Mouse (Mus musculus): ENCODE data around the gene Ctnna3. TPM values are rescaled to one million over a fixed set of nuclear protein-coding genes. Genes with fewer than 3 reads are reported as not detected.

Gene Ctnna3
- total and polyA plus RNA-seq, 2 experiments from 2014 or later: 18.6 to 62.6 TPM

DNA sequence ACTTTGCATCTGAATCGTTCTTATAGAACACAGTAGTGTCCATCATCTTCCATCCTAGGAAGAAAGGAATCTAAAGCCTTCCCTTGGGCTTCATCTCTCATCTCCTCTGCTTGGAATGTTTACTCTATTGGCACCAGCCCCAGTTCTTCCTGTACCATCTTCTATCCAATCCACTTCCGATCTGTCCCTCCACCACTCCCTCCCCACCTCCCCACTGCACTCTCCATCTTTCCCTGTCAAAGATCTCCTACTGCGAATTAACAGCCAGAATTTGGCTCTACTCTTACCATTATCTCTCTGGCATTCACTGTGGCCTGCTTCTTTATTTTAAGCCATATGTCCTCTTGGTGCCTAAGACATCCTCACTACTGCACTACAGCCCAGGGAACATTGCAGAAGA lies 688.9 kb downstream of the Ctnna3 start:
- Histone ChIP-seq H3K4me1 (ENCODE audit: control insufficient read depth, insufficient read depth) (no peaks in the 10 kb centered on the region), H3K36me3 (replicated peaks; ENCODE audit: control insufficient read depth, insufficient read depth, low read length) (no peaks in the 10 kb centered on the region), H3K4me2 (ENCODE audit: low read depth, low read length) (no peak overlapping the region), H3K9ac (replicated peaks; ENCODE audit: low read depth, low read length) (no peak overlapping the region), H3K27ac (ENCODE audit: low read depth) (no peak overlapping the region), H3K9me3 (replicated peaks; ENCODE audit: control insufficient read depth, low read length) (no peaks in the 10 kb centered on the region), H3K4me3 (ENCODE audit: low read depth, low read length) (no peak overlapping the region), H3K27me3 (ENCODE audit: control insufficient read depth, insufficient read depth, low read length) (no peaks in the 10 kb centered on the region)
- no peak for TF ChIP-seq EP300 (IDR thresholded peaks at IDR 0.05; ENCODE audit: low read depth)
- no peak for TF ChIP-seq CTCF (IDR thresholded peaks at IDR 0.05; ENCODE audit: low read depth)
- WGBS: 72% methylated on average over 3 of the region's 3 CpGs
- no peak for ATAC-seq (ENCODE audit: insufficient read depth, low read depth)
- no peak for DNase-seq (ENCODE audit: low spot score)

DNA sequence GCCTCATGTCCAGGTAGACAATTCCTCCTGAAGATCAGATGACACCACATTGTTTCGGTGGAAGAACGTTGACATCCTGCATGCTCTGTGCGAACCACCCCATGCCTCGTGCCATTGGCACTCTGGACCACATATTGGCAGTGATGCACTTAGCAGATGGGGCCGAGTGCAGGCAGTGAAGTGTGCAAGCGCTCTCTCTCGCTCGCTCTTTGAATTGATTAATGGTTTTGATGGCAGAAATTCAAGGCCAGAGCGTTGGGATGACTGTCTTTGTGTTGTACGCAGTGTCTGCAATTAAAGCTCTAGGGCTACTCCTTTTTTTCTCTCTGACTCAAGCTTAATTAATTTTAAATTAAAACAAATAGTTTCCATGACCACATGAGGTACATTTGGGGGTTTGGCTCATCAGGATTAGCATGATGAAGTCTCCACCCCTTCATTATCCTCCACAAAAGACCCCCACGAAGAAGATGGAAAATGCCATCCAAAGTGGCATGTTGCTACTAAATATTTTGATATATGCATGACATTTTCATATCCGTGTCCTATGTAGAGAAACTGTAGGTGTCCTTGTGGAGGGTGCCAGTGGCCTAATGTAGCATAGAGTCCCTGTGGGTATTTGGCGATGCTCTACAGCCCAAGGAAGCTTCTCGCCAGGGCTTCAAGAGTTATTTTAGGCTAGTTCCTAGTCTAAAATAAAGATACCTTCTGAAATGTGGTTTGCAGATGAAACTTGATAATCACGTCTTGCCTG lies 700.7 kb downstream of the Ctnna3 start:
- H3K9ac ChIP-seq (replicated peaks; ENCODE audit: low read depth, low read length): no peak overlapping the region
- DNase-seq (ENCODE audit: low spot score) (no peak), ATAC-seq (ENCODE audit: insufficient read depth, low read depth) (no peak)
- WGBS: 86% methylated on average over 15 of the region's 15 CpGs
- TF ChIP-seq CTCF (IDR thresholded peaks at IDR 0.05; ENCODE audit: low read depth) (no peak), EP300 (IDR thresholded peaks at IDR 0.05; ENCODE audit: low read depth) (no peak)
- H3K27me3 ChIP-seq (ENCODE audit: control insufficient read depth, insufficient read depth, low read length): no peaks in the 10 kb centered on the region
- no peaks in the 10 kb centered on the region for H3K4me1 ChIP-seq (ENCODE audit: control insufficient read depth, insufficient read depth)
- H3K36me3 ChIP-seq (replicated peaks; ENCODE audit: control insufficient read depth, insufficient read depth, low read length): no peaks in the 10 kb centered on the region
- no peak overlapping the region for H3K4me2 ChIP-seq (ENCODE audit: low read depth, low read length)
- H3K27ac ChIP-seq (ENCODE audit: low read depth): no peak overlapping the region
- no peak overlapping the region for H3K4me3 ChIP-seq (ENCODE audit: low read depth, low read length)
- H3K9me3 ChIP-seq (replicated peaks; ENCODE audit: control insufficient read depth, low read length): no peaks in the 10 kb centered on the region

DNA sequence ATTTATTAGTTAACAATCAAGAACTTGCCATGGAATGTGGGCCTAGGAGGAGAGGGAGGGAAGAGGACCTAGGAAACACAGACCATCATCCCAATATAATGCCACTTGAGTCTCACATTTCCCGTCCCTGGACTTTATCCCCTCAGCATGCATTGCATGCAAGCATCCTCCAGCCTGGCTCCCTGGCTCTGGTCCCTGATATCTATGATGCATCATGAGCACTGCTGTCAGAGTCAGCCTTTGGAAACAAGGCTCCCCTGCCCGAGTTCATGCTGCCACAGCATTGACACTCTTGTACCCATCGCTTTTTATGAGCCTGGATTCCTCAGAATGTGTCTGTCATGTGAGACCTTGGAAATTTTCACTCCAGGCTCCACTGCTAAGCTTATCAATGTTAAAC lies 703.6 kb downstream of the Ctnna3 start:
- WGBS: 59% methylated on average over 3 of the region's 3 CpGs
- Histone ChIP-seq H3K27me3 (ENCODE audit: control insufficient read depth, insufficient read depth, low read length) (no peaks in the 10 kb centered on the region), H3K4me2 (ENCODE audit: low read depth, low read length) (no peak overlapping the region), H3K9ac (replicated peaks; ENCODE audit: low read depth, low read length) (no peak overlapping the region), H3K4me1 (ENCODE audit: control insufficient read depth, insufficient read depth) (no peaks in the 10 kb centered on the region), H3K4me3 (ENCODE audit: low read depth, low read length) (no peak overlapping the region), H3K36me3 (replicated peaks; ENCODE audit: control insufficient read depth, insufficient read depth, low read length) (no peaks in the 10 kb centered on the region), H3K9me3 (replicated peaks; ENCODE audit: control insufficient read depth, low read length) (no peaks in the 10 kb centered on the region), H3K27ac (ENCODE audit: low read depth) (no peak overlapping the region)
- TF ChIP-seq CTCF (IDR thresholded peaks at IDR 0.05; ENCODE audit: low read depth) (no peak), EP300 (IDR thresholded peaks at IDR 0.05; ENCODE audit: low read depth) (no peak)
- no peak for ATAC-seq (ENCODE audit: insufficient read depth, low read depth)
- no peak for DNase-seq (ENCODE audit: low spot score)

DNA sequence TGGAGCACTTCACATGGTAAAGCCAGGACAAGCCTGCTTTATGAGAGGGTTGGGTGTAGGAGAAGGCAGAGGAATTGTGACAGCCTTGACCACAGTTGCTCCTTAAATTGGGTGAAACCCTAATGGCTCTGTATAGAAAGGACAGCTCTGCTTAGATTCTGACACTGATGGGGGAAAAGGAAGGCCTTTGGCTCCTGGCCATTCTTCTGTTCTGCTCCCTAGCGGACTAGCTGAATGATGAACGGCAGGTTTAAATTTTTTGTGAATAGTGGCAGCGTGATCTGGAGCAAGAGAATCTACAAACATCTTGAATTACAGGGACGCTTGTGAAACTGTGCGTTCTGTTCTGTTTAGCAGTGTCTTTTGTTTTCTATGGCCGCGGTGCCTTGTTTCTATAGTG lies 705.6 kb downstream of the Ctnna3 start:
- TF ChIP-seq EP300 (IDR thresholded peaks at IDR 0.05; ENCODE audit: low read depth) (no peak), CTCF (IDR thresholded peaks at IDR 0.05; ENCODE audit: low read depth) (no peak)

DNA sequence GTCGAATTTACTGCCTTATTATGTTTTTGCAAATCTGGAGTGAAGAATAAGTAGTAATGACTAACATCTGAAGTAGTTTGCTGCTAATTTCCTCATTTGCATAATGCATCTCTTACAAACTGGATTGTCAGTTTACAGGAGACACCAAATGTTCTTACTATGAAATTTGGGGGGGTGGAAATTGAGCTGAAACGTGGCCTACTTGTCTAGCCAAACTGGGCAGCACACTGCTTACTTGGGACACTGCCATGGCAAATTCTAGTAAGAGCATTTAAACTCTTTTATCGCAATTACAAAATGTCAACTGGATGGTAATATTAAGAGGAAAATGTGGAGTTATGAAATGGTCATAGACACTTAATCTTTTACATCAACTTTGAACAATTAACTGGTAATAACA lies 716.6 kb downstream of the Ctnna3 start:
- Histone ChIP-seq H3K36me3 (replicated peaks; ENCODE audit: control insufficient read depth, insufficient read depth, low read length) (no peaks in the 10 kb centered on the region), H3K9ac (replicated peaks; ENCODE audit: low read depth, low read length) (no peak overlapping the region), H3K27ac (ENCODE audit: low read depth) (no peak overlapping the region), H3K9me3 (replicated peaks; ENCODE audit: control insufficient read depth, low read length) (no peaks in the 10 kb centered on the region), H3K4me1 (ENCODE audit: control insufficient read depth, insufficient read depth) (no peaks in the 10 kb centered on the region), H3K4me3 (ENCODE audit: low read depth, low read length) (no peak overlapping the region), H3K4me2 (ENCODE audit: low read depth, low read length) (no peak overlapping the region), H3K27me3 (ENCODE audit: control insufficient read depth, insufficient read depth, low read length) (no peaks in the 10 kb centered on the region)
- no peak for DNase-seq (ENCODE audit: low spot score)
- WGBS: 75% methylated on average over 3 of the region's 3 CpGs
- no peak for ATAC-seq (ENCODE audit: insufficient read depth, low read depth)
- TF ChIP-seq CTCF (IDR thresholded peaks at IDR 0.05; ENCODE audit: low read depth) (no peak), EP300 (IDR thresholded peaks at IDR 0.05; ENCODE audit: low read depth) (no peak)

More for the DNA sequence above, 705.6 kb downstream of the Ctnna3 start:
- Histone ChIP-seq H3K27me3 (ENCODE audit: control insufficient read depth, insufficient read depth, low read length) (no peaks in the 10 kb centered on the region), H3K4me2 (ENCODE audit: low read depth, low read length) (no peak overlapping the region), H3K36me3 (replicated peaks; ENCODE audit: control insufficient read depth, insufficient read depth, low read length) (no peaks in the 10 kb centered on the region), H3K4me3 (ENCODE audit: low read depth, low read length) (no peak overlapping the region), H3K4me1 (ENCODE audit: control insufficient read depth, insufficient read depth) (no peaks in the 10 kb centered on the region), H3K9ac (replicated peaks; ENCODE audit: low read depth, low read length) (no peak overlapping the region), H3K27ac (ENCODE audit: low read depth) (no peak overlapping the region), H3K9me3 (replicated peaks; ENCODE audit: control insufficient read depth, low read length) (no peaks in the 10 kb centered on the region)
- 83% methylated on average over 7 of the region's 7 CpGs for WGBS
- ATAC-seq (ENCODE audit: insufficient read depth, low read depth) (no peak), DNase-seq (ENCODE audit: low spot score) (no peak)

DNA sequence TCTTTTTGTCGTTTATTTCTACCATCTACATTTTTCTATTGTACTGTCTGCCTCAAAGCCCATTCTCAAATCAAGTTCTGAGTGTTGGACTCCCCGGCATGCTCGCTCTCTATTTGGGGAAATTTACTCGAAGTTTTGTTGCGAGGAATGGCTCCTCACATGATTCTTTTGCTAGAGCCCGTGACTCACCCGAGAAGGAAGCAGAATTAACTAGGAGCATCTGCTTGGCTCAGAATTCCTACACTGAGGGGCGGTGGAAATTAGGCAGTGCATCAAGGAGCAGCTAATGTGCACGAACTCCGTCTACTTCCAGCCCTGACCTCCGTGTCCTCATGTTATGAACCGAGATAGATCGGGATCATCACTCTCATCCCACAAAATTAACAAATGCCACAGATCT lies 751.8 kb downstream of the Ctnna3 start:
- DNase-seq (ENCODE audit: low spot score) (no peak), ATAC-seq (ENCODE audit: insufficient read depth, low read depth) (no peak)
- Histone ChIP-seq H3K36me3 (replicated peaks; ENCODE audit: control insufficient read depth, insufficient read depth, low read length) (no peaks in the 10 kb centered on the region), H3K9ac (replicated peaks; ENCODE audit: low read depth, low read length) (no peak overlapping the region), H3K4me2 (ENCODE audit: low read depth, low read length) (no peak overlapping the region), H3K4me1 (ENCODE audit: control insufficient read depth, insufficient read depth) (no peaks in the 10 kb centered on the region), H3K27ac (ENCODE audit: low read depth) (no peak overlapping the region), H3K4me3 (ENCODE audit: low read depth, low read length) (no peak overlapping the region), H3K27me3 (ENCODE audit: control insufficient read depth, insufficient read depth, low read length) (no peaks in the 10 kb centered on the region), H3K9me3 (replicated peaks; ENCODE audit: control insufficient read depth, low read length) (no peaks in the 10 kb centered on the region)
- TF ChIP-seq EP300 (IDR thresholded peaks at IDR 0.05; ENCODE audit: low read depth) (no peak), CTCF (IDR thresholded peaks at IDR 0.05; ENCODE audit: low read depth) (no peak)
- WGBS: 92% methylated on average over 13 of the region's 13 CpGs
